Mouse (Mus musculus) c-Kit-positive CD71-negative TER-119-negative erythroid progenitor cells, embryonic 14.5 days (primary cell): ENCODE data around the gene Fibcd1.

Experiments
- DNase-seq: peaks from one replicate; pipeline ENCODE4 v3.0.0-alpha.2; 2013; ENCODE audit warnings: low read depth

Gene Fibcd1

GRCm38 (mm10) chr2:31845896-31846691 lies at the start of gene Fibcd1:
TSS of gene Fibcd1 (minus strand) at chr2:31846005.
- DNase-seq = no peak

- no peak for DNase-seq
Measured at GRCm38 (mm10) chr2:31894221-31894870, 48.5 kb upstream of the Fibcd1 start.

GRCm38 (mm10) chr2:31893110-31893669 lies 47.4 kb upstream of the Fibcd1 start:
- DNase-seq = no peak

- no peak for DNase-seq
Measured at GRCm38 (mm10) chr2:31891219-31891618, 45.4 kb upstream of the Fibcd1 start.

GRCm38 (mm10) chr2:31888871-31889270 lies 43.1 kb upstream of the Fibcd1 start:
- no peak for DNase-seq

GRCm38 (mm10) chr2:31887030-31887429 lies 41.2 kb upstream of the Fibcd1 start, which contains the start of gene Lamc3:
TSS of gene Lamc3 (plus strand) at chr2:31887291.
- peak; percentile 46 for DNase-seq

- peak; percentile 35 for DNase-seq
Measured at GRCm38 (mm10) chr2:31884806-31885205, 39.0 kb upstream of the Fibcd1 start.

- DNase-seq = no peak
Measured at GRCm38 (mm10) chr2:31883061-31883460, 37.3 kb upstream of the Fibcd1 start.

- peak; percentile 37 for DNase-seq
Measured at GRCm38 (mm10) chr2:31880868-31881267, 35.1 kb upstream of the Fibcd1 start.

GRCm38 (mm10) chr2:31878610-31879009 lies 32.8 kb upstream of the Fibcd1 start:
- DNase-seq = no peak

- DNase-seq = no peak
Measured at GRCm38 (mm10) chr2:31876446-31876845, 30.6 kb upstream of the Fibcd1 start.

- DNase-seq = no peak
Measured at GRCm38 (mm10) chr2:31874290-31874855, 28.6 kb upstream of the Fibcd1 start.

- DNase-seq = no peak
Measured at GRCm38 (mm10) chr2:31870683-31871082, 24.9 kb upstream of the Fibcd1 start.

GRCm38 (mm10) chr2:31869692-31870091 lies 23.9 kb upstream of the Fibcd1 start:
- DNase-seq = no peak

GRCm38 (mm10) chr2:31868538-31869164 lies 22.8 kb upstream of the Fibcd1 start:
- no peak for DNase-seq

GRCm38 (mm10) chr2:31867773-31868537 lies 22.1 kb upstream of the Fibcd1 start:
- no peak for DNase-seq

GRCm38 (mm10) chr2:31865794-31866193 lies 20.0 kb upstream of the Fibcd1 start:
- no peak for DNase-seq

- no peak for DNase-seq
Measured at GRCm38 (mm10) chr2:31865322-31865721, 19.5 kb upstream of the Fibcd1 start.

GRCm38 (mm10) chr2:31864891-31865290 lies 19.1 kb upstream of the Fibcd1 start:
- no peak for DNase-seq

GRCm38 (mm10) chr2:31863766-31864165 lies 18.0 kb upstream of the Fibcd1 start:
- no peak for DNase-seq

GRCm38 (mm10) chr2:31862919-31863318 lies 17.1 kb upstream of the Fibcd1 start:
- no peak for DNase-seq
